Mouse (Mus musculus) ES-Bruce4 (cell line): Measurements from ENCODE around the gene Mark4.

Experiments
- CTCF ChIP-seq: IDR thresholded peaks from one replicate; pipeline ENCODE4 v1.8.1; 2011; ENCODE audit warnings: low read depth, low read length
- EP300 ChIP-seq: IDR thresholded peaks from 2 replicates; pipeline ENCODE4 v1.6.1; 2011; ENCODE audit warnings: low read depth, low read length; ENCODE audit not compliant: insufficient read depth
- POLR2A ChIP-seq: IDR thresholded peaks from one replicate; pipeline ENCODE4 v1.8.1; 2011; ENCODE audit warnings: low read length; ENCODE audit not compliant: insufficient read depth

DNA sequence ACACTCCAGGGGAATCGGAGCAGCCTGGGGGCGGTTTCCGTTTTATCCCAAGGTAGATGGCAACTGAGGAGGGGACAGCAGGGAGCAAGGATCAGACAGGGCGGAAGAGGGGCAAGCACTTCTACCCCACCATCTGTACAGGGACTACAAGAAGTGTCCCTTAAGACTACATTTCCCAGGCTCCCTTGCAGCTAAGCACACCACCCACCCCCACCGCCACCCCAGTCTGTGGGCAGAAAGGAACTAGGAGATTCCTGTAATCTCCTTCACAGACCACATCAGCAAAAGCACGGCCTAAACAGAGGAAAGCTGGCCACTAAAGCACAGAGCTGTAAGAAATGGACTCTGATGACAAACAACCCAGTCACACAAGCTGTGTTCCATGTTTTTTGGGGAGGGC is 32.3 kb downstream of the Mark4 start:
- TF ChIP-seq CTCF (no peak), POLR2A (no peak), EP300 (no peak)
